Mouse (Mus musculus) myocyte (in vitro differentiated cells): ENCODE measurements around the gene Nipbl.

Experiments
- CEBPB ChIP-seq: IDR thresholded peaks from 2 replicates; pipeline ENCODE4 v1.6.1; 2011; ENCODE audit warnings: mild to moderate bottlenecking, moderate library complexity; ENCODE audit not compliant: poor library complexity, insufficient read depth, severe bottlenecking
- E2F4 ChIP-seq: IDR thresholded peaks from one replicate; pipeline ENCODE4 v1.6.1; 2011; ENCODE audit warnings: mild to moderate bottlenecking, control low read depth, moderate library complexity; ENCODE audit not compliant: insufficient read depth
- MAX ChIP-seq: IDR thresholded peaks from one replicate; pipeline ENCODE4 v1.6.1; 2011; ENCODE audit warnings: low read depth, mild to moderate bottlenecking, control low read depth
- MYOG ChIP-seq, 3 experiments: IDR thresholded peaks; one replicate each; pipeline ENCODE4 v1.6.1; 2011; ENCODE audit warnings: control low read depth in 2 of 3, low read depth in 2 of 3, mild to moderate bottlenecking in 2 of 3; ENCODE audit not compliant: insufficient read length in 2 of 3, control insufficient read depth in 1 of 3, insufficient read depth in 1 of 3
- POLR2A ChIP-seq: IDR thresholded peaks from one replicate; pipeline ENCODE4 v1.6.1; 2011; ENCODE audit warnings: low read depth, mild to moderate bottlenecking, control low read depth, moderate library complexity; ENCODE audit not compliant: insufficient read length
- POLR2AphosphoS2 ChIP-seq: IDR thresholded peaks from one replicate; pipeline ENCODE4 v1.6.1; 2011; ENCODE audit warnings: low read depth, control low read depth; ENCODE audit not compliant: insufficient read length
- SRF ChIP-seq: IDR thresholded peaks from one replicate; pipeline ENCODE4 v1.6.1; 2011; ENCODE audit warnings: low read depth; ENCODE audit not compliant: control insufficient read depth, insufficient read length
- TCF12 ChIP-seq: IDR thresholded peaks from one replicate; pipeline ENCODE4 v1.6.1; 2011; ENCODE audit warnings: mild to moderate bottlenecking, control low read depth; ENCODE audit not compliant: poor library complexity, insufficient read depth, severe bottlenecking
- TCF3 ChIP-seq: IDR thresholded peaks from one replicate; pipeline ENCODE4 v1.6.1; 2011; ENCODE audit warnings: low read depth, control low read depth; ENCODE audit not compliant: insufficient read length
- USF1 ChIP-seq: IDR thresholded peaks from one replicate; pipeline ENCODE4 v1.6.1; 2011; ENCODE audit warnings: low read depth, mild to moderate bottlenecking, control low read depth, moderate library complexity

GRCm38 (mm10) chr15:8294150-8294549 lies 150.1 kb downstream of the Nipbl start:
- no peak for TF ChIP-seq POLR2AphosphoS2
- TF ChIP-seq MAX: no peak
- no peak for TF ChIP-seq TCF3
- TF ChIP-seq POLR2A: no peak
- TF ChIP-seq USF1: no peak
- no peak for TF ChIP-seq TCF12
- TF ChIP-seq CEBPB: no peak
- TF ChIP-seq E2F4: no peak
- TF ChIP-seq MYOG (IDR thresholded peaks at IDR 0.05; ENCODE audit: control insufficient read depth in 1 of 3, insufficient read depth in 1 of 3, insufficient read length in 2 of 3, low read depth in 2 of 3): no peak
- no peak for TF ChIP-seq SRF
